Mouse (Mus musculus): Measurements from ENCODE around the gene Mecom. TPM values are rescaled to one million over a fixed set of nuclear protein-coding genes. Genes with fewer than 3 reads are reported as not detected.

Gene Mecom
- polyA plus RNA-seq, 1 experiment from 2014 or later = 32.7 TPM

GRCm38 (mm10) chr3:30379301-30379700 is 168.5 kb downstream of the Mecom start:
- WGBS = 75% methylated on average over 6 of the region's 6 CpGs
- Histone ChIP-seq H3K9ac (ENCODE audit: low read length) (no peak overlapping the region), H3K4me1 (ENCODE audit: control insufficient read depth, insufficient read depth, low read length) (no peaks in the 10 kb centered on the region; the same call in 1 of the 2 replicates), H3K9me3 (ENCODE audit: control insufficient read depth, low read length) (no peaks in the 10 kb centered on the region), H3K4me2 (no peak overlapping the region), H3K36me3 (ENCODE audit: control insufficient read depth, insufficient read depth, low read length) (no peaks in the 10 kb centered on the region), H3K27ac (ENCODE audit: low read depth, low read length) (no peak overlapping the region), H3K27me3 (ENCODE audit: control insufficient read depth, insufficient read depth, low read length) (no peaks in the 10 kb centered on the region), H3K4me3 (ENCODE audit: low read depth, low read length) (no peak overlapping the region)
- no peak for DNase-seq (ENCODE audit: low spot score, missing footprints)
- no peak for ATAC-seq (ENCODE audit: low FRiP score)

DNA sequence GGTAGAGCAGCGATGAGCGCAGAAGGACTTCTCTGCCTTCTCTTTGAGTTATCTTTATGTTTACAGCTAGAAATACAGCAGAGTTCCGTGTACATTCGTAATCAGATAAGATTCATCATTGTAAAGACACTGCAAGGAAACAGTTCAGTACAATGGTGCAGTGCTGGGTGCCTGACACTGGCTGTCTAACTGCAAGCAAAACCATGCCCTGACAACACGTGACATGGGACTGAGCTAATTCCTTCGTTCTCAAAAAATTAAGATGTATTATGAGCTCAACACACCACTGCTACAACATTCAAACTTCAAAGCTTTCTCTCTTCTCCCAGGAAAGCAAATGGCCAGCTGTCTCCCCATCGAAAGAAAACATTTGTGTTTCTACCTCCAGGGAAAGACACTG is 176.3 kb downstream of the Mecom start:
- WGBS = 56% methylated on average over 7 of the region's 7 CpGs
- H3K27ac ChIP-seq (ENCODE audit: low read depth, low read length) = no peak overlapping the region; the same call in 1 of the 2 replicates
- ATAC-seq (ENCODE audit: low FRiP score) = peak; percentile 63; the same call in 1 of the 2 replicates

GRCm38 (mm10) chr3:30370860-30371455 is 176.8 kb downstream of the Mecom start:
- peak overlapping the region; percentile 14; the same call in 1 of the 2 replicates for H3K4me3 ChIP-seq (ENCODE audit: low read depth, low read length)
- H3K4me1 ChIP-seq (ENCODE audit: control insufficient read depth, insufficient read depth, low read length) = peaks cover 10% of the 10 kb centered on the region
- no peaks in the 10 kb centered on the region for H3K9me3 ChIP-seq (ENCODE audit: control insufficient read depth, low read length)
- DNase-seq (ENCODE audit: low spot score, missing footprints) (peak; percentile 90), ATAC-seq (ENCODE audit: low FRiP score) (peak; percentile 69)
- 27% methylated on average over 16 of the region's 16 CpGs for WGBS
- peak overlapping the region; percentile 37 for H3K4me2 ChIP-seq
- no peaks in the 10 kb centered on the region for H3K36me3 ChIP-seq (ENCODE audit: control insufficient read depth, insufficient read depth, low read length)
- no peak overlapping the region for H3K27ac ChIP-seq (ENCODE audit: low read depth, low read length)
- no peaks in the 10 kb centered on the region for H3K27me3 ChIP-seq (ENCODE audit: control insufficient read depth, insufficient read depth, low read length)
- peak overlapping the region; percentile 30; the same call in 1 of the 2 replicates for H3K9ac ChIP-seq (ENCODE audit: low read length)

More for the DNA sequence above, 176.3 kb downstream of the Mecom start:
- no peak for DNase-seq (ENCODE audit: low spot score, missing footprints)
- Histone ChIP-seq H3K9ac (ENCODE audit: low read length) (peak overlapping the region; percentile 30; the same call in 1 of the 2 replicates), H3K36me3 (ENCODE audit: control insufficient read depth, insufficient read depth, low read length) (no peaks in the 10 kb centered on the region), H3K4me2 (peak overlapping the region; percentile 37), H3K4me3 (ENCODE audit: low read depth, low read length) (peak overlapping the region; percentile 14; the same call in 1 of the 2 replicates), H3K27me3 (ENCODE audit: control insufficient read depth, insufficient read depth, low read length) (no peaks in the 10 kb centered on the region), H3K9me3 (ENCODE audit: control insufficient read depth, low read length) (no peaks in the 10 kb centered on the region), H3K4me1 (ENCODE audit: control insufficient read depth, insufficient read depth, low read length) (peaks cover 10% of the 10 kb centered on the region)

- DNase-seq (ENCODE audit: low spot score, missing footprints) (no peak), ATAC-seq (ENCODE audit: low FRiP score) (no peak)
- Histone ChIP-seq H3K36me3 (ENCODE audit: control insufficient read depth, insufficient read depth, low read length) (no peaks in the 10 kb centered on the region), H3K4me3 (ENCODE audit: low read depth, low read length) (no peak overlapping the region), H3K27me3 (ENCODE audit: control insufficient read depth, insufficient read depth, low read length) (no peaks in the 10 kb centered on the region), H3K9ac (ENCODE audit: low read length) (no peak overlapping the region), H3K9me3 (ENCODE audit: control insufficient read depth, low read length) (no peaks in the 10 kb centered on the region), H3K4me1 (ENCODE audit: control insufficient read depth, insufficient read depth, low read length) (peaks cover 6% of the 10 kb centered on the region), H3K27ac (ENCODE audit: low read depth, low read length) (no peak overlapping the region), H3K4me2 (no peak overlapping the region)
- WGBS = 91% methylated on average over 7 of the region's 7 CpGs
These were observed 181.2 kb downstream of the Mecom start for GRCm38 (mm10) chr3:30366621-30367020.

GRCm38 (mm10) chr3:30361190-30361589 is 186.6 kb downstream of the Mecom start:
- Histone ChIP-seq H3K9me3 (ENCODE audit: control insufficient read depth, low read length) (no peaks in the 10 kb centered on the region), H3K4me1 (ENCODE audit: control insufficient read depth, insufficient read depth, low read length) (no peaks in the 10 kb centered on the region), H3K9ac (ENCODE audit: low read length) (no peak overlapping the region), H3K27ac (ENCODE audit: low read depth, low read length) (no peak overlapping the region), H3K36me3 (ENCODE audit: control insufficient read depth, insufficient read depth, low read length) (no peaks in the 10 kb centered on the region), H3K4me2 (no peak overlapping the region), H3K27me3 (ENCODE audit: control insufficient read depth, insufficient read depth, low read length) (no peaks in the 10 kb centered on the region), H3K4me3 (ENCODE audit: low read depth, low read length) (no peak overlapping the region)
- 84% methylated on average over 5 of the region's 5 CpGs for WGBS
- no peak for ATAC-seq (ENCODE audit: low FRiP score)
- no peak for DNase-seq (ENCODE audit: low spot score, missing footprints)

- Histone ChIP-seq H3K27me3 (ENCODE audit: control insufficient read depth, insufficient read depth, low read length) (no peaks in the 10 kb centered on the region), H3K9me3 (ENCODE audit: control insufficient read depth, low read length) (no peaks in the 10 kb centered on the region), H3K27ac (ENCODE audit: low read depth, low read length) (no peak overlapping the region), H3K4me3 (ENCODE audit: low read depth, low read length) (no peak overlapping the region), H3K4me2 (no peak overlapping the region), H3K9ac (ENCODE audit: low read length) (no peak overlapping the region), H3K4me1 (ENCODE audit: control insufficient read depth, insufficient read depth, low read length) (no peaks in the 10 kb centered on the region), H3K36me3 (ENCODE audit: control insufficient read depth, insufficient read depth, low read length) (no peaks in the 10 kb centered on the region)
- ATAC-seq (ENCODE audit: low FRiP score) = 0 out of 2 replicates have a peak, but pooled peaks have one; percentile 33
- WGBS = 57% methylated on average over 6 of the region's 6 CpGs
- DNase-seq (ENCODE audit: low spot score, missing footprints) = no peak
These were observed 193.7 kb downstream of the Mecom start for GRCm38 (mm10) chr3:30353878-30354727.

GRCm38 (mm10) chr3:30349279-30349678 is 198.5 kb downstream of the Mecom start:
- H3K36me3 ChIP-seq (ENCODE audit: control insufficient read depth, insufficient read depth, low read length) = no peaks in the 10 kb centered on the region
- peak; percentile 84 for DNase-seq (ENCODE audit: low spot score, missing footprints)
- H3K9me3 ChIP-seq (ENCODE audit: control insufficient read depth, low read length) = no peaks in the 10 kb centered on the region
- 43% methylated on average over 7 of the region's 7 CpGs for WGBS
- no peak overlapping the region for H3K4me3 ChIP-seq (ENCODE audit: low read depth, low read length)
- H3K9ac ChIP-seq (ENCODE audit: low read length) = no peak overlapping the region
- H3K27ac ChIP-seq (ENCODE audit: low read depth, low read length) = no peak overlapping the region
- no peaks in the 10 kb centered on the region for H3K4me1 ChIP-seq (ENCODE audit: control insufficient read depth, insufficient read depth, low read length)
- no peaks in the 10 kb centered on the region for H3K27me3 ChIP-seq (ENCODE audit: control insufficient read depth, insufficient read depth, low read length)
- no peak for ATAC-seq (ENCODE audit: low FRiP score)
- no peak overlapping the region for H3K4me2 ChIP-seq

DNA sequence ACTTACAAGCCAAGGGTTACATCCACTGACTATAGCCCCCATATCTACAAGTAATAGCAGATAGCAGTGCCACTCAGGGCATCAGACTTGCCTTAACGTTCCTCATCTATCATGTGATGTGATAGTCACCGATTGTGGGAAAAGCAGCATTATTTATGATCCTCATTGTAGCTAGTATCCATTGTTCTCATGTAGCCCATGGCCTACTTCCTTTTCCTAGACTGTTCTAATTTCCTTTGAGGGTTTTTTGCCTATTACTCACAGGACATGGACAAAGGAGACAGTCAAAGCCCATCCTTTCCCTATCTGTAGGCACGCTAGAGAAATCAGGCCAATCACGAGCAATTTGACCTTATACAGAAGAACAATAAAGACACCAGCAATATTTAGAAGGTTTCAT is 203.7 kb downstream of the Mecom start:
- DNase-seq (ENCODE audit: low spot score, missing footprints) = no peak

GRCm38 (mm10) chr3:30332337-30332736 is 215.5 kb downstream of the Mecom start:
- H3K9ac ChIP-seq (ENCODE audit: low read length) = no peak overlapping the region
- H3K4me2 ChIP-seq = no peak overlapping the region
- no peaks in the 10 kb centered on the region for H3K36me3 ChIP-seq (ENCODE audit: control insufficient read depth, insufficient read depth, low read length)
- 92% methylated on average over 6 of the region's 6 CpGs for whole genome bisulfite sequencing
- no peak overlapping the region for H3K27ac ChIP-seq (ENCODE audit: low read depth, low read length)
- no peak overlapping the region for H3K4me3 ChIP-seq (ENCODE audit: low read depth, low read length)
- H3K4me1 ChIP-seq (ENCODE audit: control insufficient read depth, insufficient read depth, low read length) = no peaks in the 10 kb centered on the region
- DNase-seq (ENCODE audit: low spot score, missing footprints) = no peak
- H3K9me3 ChIP-seq (ENCODE audit: control insufficient read depth, low read length) = no peaks in the 10 kb centered on the region
- no peak for ATAC-seq (ENCODE audit: low FRiP score)
- no peaks in the 10 kb centered on the region for H3K27me3 ChIP-seq (ENCODE audit: control insufficient read depth, insufficient read depth, low read length)

More for the DNA sequence above, 203.7 kb downstream of the Mecom start:
- 91% methylated on average over 4 of the region's 4 CpGs for WGBS
- no peaks in the 10 kb centered on the region for H3K27me3 ChIP-seq (ENCODE audit: control insufficient read depth, insufficient read depth, low read length)
- H3K4me2 ChIP-seq = no peak overlapping the region
- no peak overlapping the region for H3K4me3 ChIP-seq (ENCODE audit: low read depth, low read length)
- no peak for ATAC-seq (ENCODE audit: low FRiP score)
- H3K27ac ChIP-seq (ENCODE audit: low read depth, low read length) = no peak overlapping the region
- H3K36me3 ChIP-seq (ENCODE audit: control insufficient read depth, insufficient read depth, low read length) = no peaks in the 10 kb centered on the region
- no peaks in the 10 kb centered on the region for H3K4me1 ChIP-seq (ENCODE audit: control insufficient read depth, insufficient read depth, low read length)
- H3K9ac ChIP-seq (ENCODE audit: low read length) = no peak overlapping the region
- no peaks in the 10 kb centered on the region for H3K9me3 ChIP-seq (ENCODE audit: control insufficient read depth, low read length)
